Mouse (Mus musculus) MEL-GATA-1-ER (cell line): ENCODE data around the gene Nsf.

ENCODE experiments used
- DNase-seq: peaks from one replicate; pipeline ENCODE4 v3.0.0-alpha.2; 2012; ENCODE audit warnings: low read depth; ENCODE audit errors: extremely low read depth

The Nsf gene

GRCm38 (mm10) chr11:103789951-103790350, 163.9 kb downstream of the Nsf start:
- DNase-seq, result no peak

DNA sequence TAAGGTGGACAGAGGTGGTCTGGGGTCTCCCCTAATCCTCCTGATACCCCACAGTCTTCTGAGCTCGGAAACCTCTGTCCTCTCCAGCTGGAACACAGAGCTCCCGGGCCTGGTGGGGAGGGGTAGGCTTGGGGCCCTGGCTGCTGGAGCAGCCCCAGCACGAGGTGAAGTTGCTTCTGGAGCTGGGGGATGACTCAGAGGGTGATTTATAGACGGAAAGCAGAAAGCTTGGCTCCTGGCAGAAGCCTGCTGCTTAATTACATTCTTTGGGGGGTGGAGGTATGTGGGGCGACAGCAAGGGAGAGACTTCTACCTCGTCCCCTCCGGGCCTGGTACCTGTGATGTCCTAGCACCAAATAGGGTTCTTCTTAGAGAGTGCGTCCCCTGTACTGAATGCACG, 173.7 kb downstream of the Nsf start:
- no peak for DNase-seq

DNA sequence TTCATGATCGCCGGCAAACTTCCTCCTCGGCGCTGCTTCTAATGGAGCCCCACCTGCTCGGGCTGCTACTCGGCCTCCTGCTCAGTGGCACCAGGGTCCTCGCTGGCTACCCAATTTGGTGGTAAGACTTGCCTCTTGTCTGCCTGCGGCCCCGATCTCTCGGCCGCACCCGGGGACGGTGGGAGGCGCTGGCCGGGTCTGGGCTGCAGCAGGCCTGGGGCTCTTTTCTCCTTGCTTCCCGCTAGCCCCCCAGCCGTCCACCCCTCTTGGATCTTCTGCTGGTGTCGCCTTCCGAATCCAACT, 179.7 kb downstream of the Nsf start:
- no peak for DNase-seq

- DNase-seq, result no peak
Observed at GRCm38 (mm10) chr11:103773387-103774227, 180.2 kb downstream of the Nsf start, which contains the start of gene Wnt3. Gene Wnt3, plus strand, starts transcription at chr11:103774150.

- no peak for DNase-seq
Observed at GRCm38 (mm10) chr11:103772505-103773386, 181.1 kb downstream of the Nsf start.
